Mouse (Mus musculus) liver, adult 2 months (tissue): Measurements from ENCODE around the gene Cd207.

Experiments
- CTCF ChIP-seq: fragments of 200-500 bp; IDR thresholded peaks from 2 replicates; pipeline ENCODE4 v1.5.1; 2011; ENCODE audit warnings: low read depth, low read length, control low read depth
- POLR2A ChIP-seq: fragments of 200-500 bp; IDR thresholded peaks from 2 replicates; pipeline ENCODE4 v1.6.1; 2011; ENCODE audit warnings: low read length, control low read depth; ENCODE audit not compliant: insufficient read depth; ENCODE audit errors: extremely low read depth

GRCm38 (mm10) chr6:83715461-83716196, 38.0 kb upstream of the Cd207 start:
- no peak for TF ChIP-seq POLR2A
- TF ChIP-seq CTCF = no peak
